Mouse (Mus musculus) frontal cortex, postnatal 14 days (tissue): ENCODE measurements around the gene Smarca4.

Source experiments
- DNase-seq, 2 experiments: peaks; one replicate each; pipeline ENCODE4 v3.0.0; 2022; ENCODE audit warnings: low spot score in 2 of 2

The Smarca4 gene

DNA sequence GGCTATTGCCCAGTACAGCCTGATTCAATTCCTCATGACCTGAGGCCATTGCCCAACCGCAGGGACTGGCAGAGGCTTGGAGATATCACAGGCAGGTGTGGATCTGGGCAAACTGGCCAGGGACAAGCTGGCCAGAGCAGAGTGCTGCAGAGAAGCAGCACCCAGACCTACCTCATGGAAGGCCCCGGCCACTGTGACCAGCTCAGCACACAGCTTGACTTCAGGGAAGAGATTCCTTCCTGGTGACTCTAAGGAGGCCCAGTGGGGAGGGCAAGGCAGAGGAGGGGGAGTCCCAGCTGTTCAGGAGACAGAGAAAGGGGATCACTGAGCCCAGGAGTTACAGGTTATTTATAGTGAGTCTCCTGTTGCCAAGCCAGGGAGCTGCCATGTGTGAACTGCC lies 105.1 kb downstream of the Smarca4 start:
- DNase-seq, result no peak

DNA sequence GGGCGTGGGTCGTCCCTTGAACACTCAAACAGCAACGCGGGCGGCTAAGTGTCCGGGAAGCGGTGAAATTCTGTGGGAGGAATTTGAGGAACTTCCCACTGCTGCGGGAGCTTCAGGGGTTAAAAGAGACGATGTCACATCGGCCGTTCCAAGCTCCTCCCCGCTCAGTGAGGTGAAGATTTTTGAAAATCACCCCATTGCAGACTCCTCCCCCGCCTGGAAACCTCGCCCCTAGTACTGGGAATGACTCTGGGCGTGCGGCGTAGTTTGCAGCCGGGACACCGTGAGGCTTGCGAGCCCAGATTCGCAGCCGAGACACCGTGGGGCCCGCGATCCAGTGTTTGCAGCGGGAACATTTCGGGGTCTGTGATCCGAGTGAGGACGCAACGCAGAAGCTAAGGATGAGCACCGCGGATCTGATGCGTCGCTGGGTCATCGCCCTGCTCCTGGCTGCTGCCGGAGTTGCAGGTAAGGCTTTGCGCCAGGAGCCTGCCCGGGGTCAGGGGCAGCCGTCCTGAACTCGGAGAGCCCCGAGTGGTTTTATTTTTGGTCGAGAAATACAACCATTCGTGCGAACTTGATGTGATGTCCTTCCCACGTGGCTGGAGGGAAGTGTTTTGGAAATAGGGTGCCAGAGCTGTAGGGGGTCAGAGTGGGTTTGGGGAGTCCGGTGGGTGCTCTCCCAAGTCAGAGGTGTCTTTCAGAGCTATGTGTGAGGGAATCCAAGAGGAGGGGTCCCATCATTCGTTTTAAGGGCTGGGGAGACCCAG lies 107.6 kb downstream of the Smarca4 start, which contains the start of gene Ldlr:
TSS of gene Ldlr (plus strand) at position 107 of the 770 bp plus-strand sequence.
- DNase-seq, result peak; percentile 76 to 81

- DNase-seq, result peak; percentile 88 to 89
Observed at GRCm38 (mm10) chr9:21724147-21724536, 108.2 kb downstream of the Smarca4 start.

GRCm38 (mm10) chr9:21725224-21726121 lies 109.5 kb downstream of the Smarca4 start:
- DNase-seq, result no peak

- no peak for DNase-seq
Observed at GRCm38 (mm10) chr9:21726218-21726975, 110.4 kb downstream of the Smarca4 start.

DNA sequence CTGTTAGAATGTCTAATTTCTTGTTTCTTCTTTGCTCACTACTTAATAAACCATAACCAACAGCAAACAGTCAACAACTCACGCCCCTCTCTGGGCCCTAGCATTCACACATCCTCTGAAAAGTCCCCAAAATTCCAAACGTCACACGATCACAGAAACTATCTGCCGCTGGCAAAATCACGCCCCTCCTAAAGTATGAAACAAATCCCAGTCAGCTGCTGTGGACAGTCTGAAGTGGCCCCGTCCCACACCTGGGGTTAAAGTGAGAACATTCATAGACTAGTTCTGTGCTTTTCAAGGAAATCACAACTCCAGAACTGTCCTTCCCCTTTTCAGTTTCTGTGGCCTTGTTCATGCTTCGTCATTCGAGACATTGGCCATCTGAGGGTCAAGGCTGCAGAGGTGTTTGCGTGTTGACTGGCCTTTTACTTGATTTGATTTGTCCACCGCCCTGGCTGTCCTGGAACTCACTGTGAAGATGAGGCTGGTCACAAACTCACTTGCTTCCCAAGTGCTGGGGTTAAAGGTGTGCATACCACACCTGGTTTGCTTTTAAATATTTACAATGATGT lies 112.4 kb downstream of the Smarca4 start:
- DNase-seq, result no peak

GRCm38 (mm10) chr9:21729264-21729663 lies 113.3 kb downstream of the Smarca4 start:
- DNase-seq, result no peak

GRCm38 (mm10) chr9:21732288-21732687 lies 116.3 kb downstream of the Smarca4 start:
- no peak for DNase-seq

DNA sequence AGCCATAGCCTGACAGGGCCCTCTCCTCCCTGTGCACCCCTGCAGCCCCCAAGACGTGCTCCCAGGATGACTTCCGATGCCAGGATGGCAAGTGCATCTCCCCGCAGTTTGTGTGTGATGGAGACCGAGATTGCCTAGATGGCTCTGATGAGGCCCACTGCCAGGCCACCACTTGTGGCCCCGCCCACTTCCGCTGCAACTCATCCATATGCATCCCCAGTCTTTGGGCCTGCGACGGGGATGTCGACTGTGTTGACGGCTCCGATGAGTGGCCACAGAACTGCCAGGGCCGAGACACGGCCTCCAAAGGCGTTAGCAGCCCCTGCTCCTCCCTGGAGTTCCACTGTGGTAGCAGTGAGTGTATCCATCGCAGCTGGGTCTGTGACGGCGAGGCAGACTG lies 117.5 kb downstream of the Smarca4 start:
- DNase-seq, result no peak

DNA sequence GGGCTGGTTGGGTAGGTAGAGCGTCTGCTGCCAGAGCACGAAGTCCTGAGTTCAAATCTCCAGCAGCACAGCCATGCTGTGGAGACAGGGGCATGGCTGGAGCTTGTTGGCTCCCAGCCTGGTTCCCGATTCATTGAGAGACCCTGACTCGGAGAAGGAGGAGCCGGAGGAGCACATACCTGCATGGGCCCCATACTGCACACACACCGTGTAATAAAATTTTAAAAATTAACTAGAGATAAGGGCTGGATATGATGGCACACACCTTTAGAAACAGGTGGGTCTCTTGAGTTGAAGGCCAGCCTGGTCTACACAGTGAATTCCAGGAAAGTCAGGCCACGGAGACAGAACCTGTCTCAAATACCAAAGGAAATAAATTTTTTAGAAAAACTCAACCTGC lies 118.0 kb downstream of the Smarca4 start:
- no peak for DNase-seq

GRCm38 (mm10) chr9:21735126-21735525 lies 119.2 kb downstream of the Smarca4 start:
- no peak for DNase-seq

DNA sequence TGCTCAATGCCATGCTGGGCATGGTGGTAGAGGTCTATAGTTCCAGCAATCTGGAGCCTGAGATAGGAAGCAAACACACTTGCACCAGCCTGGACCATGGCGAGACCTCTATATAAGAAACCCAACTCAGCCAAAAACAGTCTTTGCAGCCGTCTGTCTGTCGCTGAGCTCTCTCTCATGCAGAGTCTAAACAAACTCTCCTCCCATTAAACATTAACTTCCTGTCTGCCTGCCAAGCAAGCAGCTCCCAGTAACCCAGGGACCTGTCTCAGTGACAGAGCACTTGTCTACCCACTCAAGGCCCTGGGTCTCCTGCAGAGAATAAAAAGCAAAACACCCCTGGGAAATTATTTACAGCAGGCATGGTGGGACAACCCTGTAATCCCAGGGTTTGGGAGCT lies 120.6 kb downstream of the Smarca4 start:
- no peak for DNase-seq

- no peak for DNase-seq
Observed at GRCm38 (mm10) chr9:21737188-21737587, 121.2 kb downstream of the Smarca4 start.

DNA sequence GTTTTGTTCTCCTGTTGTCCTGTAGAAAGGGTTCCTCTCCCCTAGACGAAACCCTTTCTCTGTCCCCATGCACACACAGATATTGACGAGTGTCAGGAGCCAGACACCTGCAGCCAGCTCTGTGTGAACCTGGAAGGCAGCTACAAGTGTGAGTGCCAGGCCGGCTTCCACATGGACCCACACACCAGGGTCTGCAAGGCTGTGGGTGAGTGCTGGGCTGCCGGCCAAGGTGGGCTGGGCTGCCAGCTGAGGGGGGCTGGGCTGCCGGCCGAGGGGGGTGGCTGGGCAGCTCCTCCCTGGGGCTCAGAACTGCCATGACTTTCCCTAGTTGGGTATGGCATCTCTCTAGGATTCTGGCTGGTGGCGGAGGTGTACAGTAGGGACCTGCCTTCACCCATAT lies 122.8 kb downstream of the Smarca4 start:
- DNase-seq, result no peak

DNA sequence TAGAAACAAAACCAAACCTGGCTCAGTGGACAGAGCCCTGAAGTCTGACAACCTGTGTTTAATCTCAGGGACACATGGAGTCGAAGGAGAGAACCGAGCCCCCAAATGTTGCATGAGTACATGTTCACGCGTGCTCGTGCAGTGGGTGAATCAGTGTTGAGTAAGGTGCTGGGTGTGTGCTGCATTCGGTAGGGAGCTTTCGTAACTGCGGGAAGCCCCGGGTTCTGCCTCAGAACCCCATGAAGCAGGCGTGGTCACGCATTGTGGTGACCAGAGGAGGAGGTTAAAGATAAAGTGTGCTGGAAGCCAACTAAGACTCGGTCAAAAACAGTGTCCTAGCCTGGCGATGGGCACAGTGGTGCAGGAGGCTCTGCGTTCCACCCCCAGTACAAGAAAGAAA lies 124.5 kb downstream of the Smarca4 start:
- DNase-seq, result no peak

DNA sequence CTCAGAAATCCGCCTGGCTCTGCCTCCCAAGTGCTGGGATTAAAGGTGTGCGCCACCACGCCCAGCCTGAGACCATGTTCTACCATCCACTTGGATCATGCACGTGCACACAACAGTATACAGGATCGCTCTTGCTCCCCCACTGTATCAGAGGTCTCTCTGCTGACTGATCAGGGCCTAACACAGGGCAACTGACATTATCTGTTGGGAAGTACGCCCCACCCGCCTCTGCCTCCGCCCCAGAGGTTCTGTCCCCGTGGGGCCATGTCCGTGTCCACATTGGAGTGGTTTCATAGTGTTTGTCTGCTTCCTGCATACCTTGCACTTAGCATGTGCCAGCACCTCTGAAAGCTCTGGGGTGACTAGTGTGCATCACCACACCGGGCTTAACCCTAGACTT lies 125.5 kb downstream of the Smarca4 start:
- no peak for DNase-seq

DNA sequence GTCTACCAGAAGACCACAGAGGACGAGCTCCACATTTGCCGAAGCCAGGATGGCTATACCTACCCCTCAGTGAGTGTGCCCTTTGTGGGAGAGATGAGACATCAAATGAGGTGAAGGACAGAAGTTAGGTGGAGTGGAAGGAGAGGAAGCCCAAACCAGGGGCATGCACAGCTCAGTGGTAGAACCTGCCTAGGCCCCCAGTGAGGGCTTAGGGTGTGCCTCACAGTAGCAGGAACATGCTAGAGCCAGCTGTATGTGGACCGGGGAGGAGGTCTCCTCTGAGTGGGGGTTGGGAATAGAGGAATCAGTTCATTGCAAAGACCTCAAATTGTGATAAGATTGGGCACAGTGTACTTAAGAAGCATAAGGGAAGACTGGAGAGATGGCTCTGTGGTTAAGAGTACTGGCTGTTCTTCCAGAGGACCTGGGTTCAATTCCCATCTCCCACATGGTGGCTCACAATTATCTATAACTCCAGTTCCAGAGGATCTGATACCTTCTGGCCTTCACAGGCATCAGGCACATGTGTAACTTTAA lies 131.3 kb downstream of the Smarca4 start:
- DNase-seq, result no peak

- DNase-seq, result no peak
Observed at GRCm38 (mm10) chr9:21748033-21748432, 132.1 kb downstream of the Smarca4 start.

DNA sequence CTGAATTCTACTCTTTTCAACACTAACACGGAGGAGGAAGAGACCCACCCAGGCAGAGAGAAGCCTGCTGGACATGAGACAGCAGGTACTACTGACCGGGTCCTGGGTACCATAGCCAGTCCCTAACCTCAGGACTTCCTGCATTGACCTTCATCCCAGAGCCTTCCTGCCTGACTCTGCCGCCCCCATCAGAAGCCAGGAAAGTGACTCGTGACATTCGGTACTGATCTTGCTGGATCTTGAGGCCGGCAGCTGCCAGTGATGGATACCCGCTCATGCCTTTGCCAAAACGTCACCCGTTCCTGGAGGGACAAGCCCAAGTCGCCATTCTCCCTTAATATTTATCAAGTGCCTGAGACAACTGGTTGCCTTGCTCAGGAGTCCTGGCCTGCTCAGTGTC lies 132.5 kb downstream of the Smarca4 start:
- no peak for DNase-seq

DNA sequence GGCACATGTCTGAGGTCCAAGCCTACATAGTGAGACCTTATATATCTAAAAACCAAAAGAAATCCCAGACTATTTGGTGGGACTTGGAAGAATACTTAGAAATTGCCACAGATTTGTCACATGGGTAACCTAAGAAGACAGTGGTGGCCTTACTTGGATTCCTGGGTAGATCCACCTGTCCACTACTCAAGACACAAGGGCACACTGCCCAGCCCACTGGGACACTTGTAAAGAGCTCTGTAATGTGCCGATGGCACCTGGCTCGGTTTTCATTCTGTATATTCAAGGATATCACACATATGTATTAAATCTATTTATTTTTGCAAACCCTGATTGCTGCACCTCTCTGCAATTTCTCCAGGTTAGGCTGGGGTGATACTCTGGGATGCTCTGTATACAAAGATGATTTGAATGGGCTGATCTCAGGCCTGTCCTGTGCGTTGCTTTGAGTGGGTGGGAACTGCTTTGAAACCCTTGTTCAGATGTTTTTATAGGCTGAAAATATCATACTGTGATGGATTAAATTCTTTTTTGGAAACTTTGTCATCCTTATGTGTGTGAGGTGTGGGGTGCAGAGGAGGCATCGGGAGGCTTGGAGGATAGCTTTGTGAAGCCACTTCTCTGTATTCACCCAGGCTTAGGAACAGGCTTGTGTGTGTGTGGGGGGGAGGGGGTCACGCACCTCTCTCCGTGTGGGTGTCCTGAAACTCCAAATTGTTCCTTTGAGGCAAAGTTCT lies 133.6 kb downstream of the Smarca4 start:
- DNase-seq, result no peak

DNA sequence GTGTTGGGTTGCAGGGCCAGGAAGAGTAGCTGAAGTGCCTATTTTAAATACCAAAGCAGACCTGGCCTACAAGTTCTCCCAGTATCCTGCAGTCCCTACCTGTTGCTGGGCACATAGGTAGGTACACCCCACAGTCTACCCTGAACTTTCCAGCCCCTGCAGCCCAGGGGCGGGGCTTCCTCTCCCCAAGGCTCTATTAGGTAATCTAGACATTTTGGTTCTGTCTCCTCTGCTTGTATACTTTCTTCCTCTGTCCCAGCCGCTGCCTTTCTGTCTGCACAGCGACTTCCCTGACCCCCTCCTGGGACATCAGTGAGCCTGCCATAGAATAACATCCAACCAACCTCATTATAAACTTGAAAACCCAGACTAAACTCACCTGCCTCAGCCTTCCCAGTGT lies 134.4 kb downstream of the Smarca4 start:
- DNase-seq, result no peak
